Mouse (Mus musculus) small intestine, adult 2 months (tissue): ENCODE data around the gene C4b. TPM values are rescaled to one million over a fixed set of nuclear protein-coding genes. Genes with fewer than 3 reads are reported as not detected.
"Not testable (repeated sequence)": the region's sequence is repeated elsewhere in the genome, so short reads cannot be mapped to it uniquely, and the experiment has no call there.

Experiments used
- H3K27ac ChIP-seq: fragments of 200-500 bp; 2 replicates; pipeline ENCODE4 v1.5.1; 2012; ENCODE audit warnings: low read depth, low read length, control low read depth, inconsistent platforms; ENCODE audit not compliant: insufficient read depth
- H3K27me3 ChIP-seq: fragments of 200-500 bp; 2 replicates; pipeline ENCODE4 v1.6.1; 2012; ENCODE audit warnings: mild to moderate bottlenecking, moderate library complexity, low read length, inconsistent platforms; ENCODE audit not compliant: control insufficient read depth, insufficient read depth
- H3K36me3 ChIP-seq: fragments of 200-500 bp; 2 replicates; pipeline ENCODE4 v1.6.1; 2012; ENCODE audit warnings: mild to moderate bottlenecking, low read length, control low read depth, inconsistent platforms; ENCODE audit not compliant: control insufficient read depth, insufficient read depth
- H3K4me1 ChIP-seq: fragments of 200-500 bp; 2 replicates; pipeline ENCODE4 v1.6.1; 2012; ENCODE audit warnings: low read length, inconsistent platforms, mixed read lengths; ENCODE audit not compliant: control insufficient read depth, insufficient read depth, insufficient read length
- H3K4me3 ChIP-seq: fragments of 200-500 bp; 2 replicates; pipeline ENCODE4 v1.5.1; 2012; ENCODE audit warnings: low read depth, mild to moderate bottlenecking, control low read depth, inconsistent platforms, low read length, moderate library complexity
- CTCF ChIP-seq: fragments of 200-500 bp; IDR thresholded peaks from 2 replicates; pipeline ENCODE4 v1.5.1; 2012; ENCODE audit warnings: low read depth, mild to moderate bottlenecking, control low read depth, inconsistent platforms, low read length, moderate library complexity, mixed read lengths; ENCODE audit not compliant: insufficient replicate concordance, insufficient read length; ENCODE audit errors: extremely low read depth
- POLR2A ChIP-seq: fragments of 200-500 bp; IDR thresholded peaks from 2 replicates; pipeline ENCODE4 v1.6.1; 2012; ENCODE audit warnings: low read depth, mild to moderate bottlenecking, control low read depth, inconsistent platforms, low read length, moderate library complexity
- WGBS: fragments of 180-500 bp; shearing (Covaris S2); methylation state at CpG from one replicate; pipeline ENCODE4 v1.1.7; 2018; 5-methylcytosine and 5-hydroxymethylcytosine counted together
- polyA plus RNA-seq: library from polyadenylated mRNA; depleted of rRNA; stranded (reverse); fragments of >200 nt; gene quantifications from 2 replicates; pipeline ENCODE4 v1.2.3, GENCODE M21; 2012

The C4b gene
- polyA plus RNA-seq, 1 experiment, result 16.8 TPM

GRCm38 (mm10) chr17:34714181-34714907 is 29.3 kb downstream of the C4b start:
- H3K4me1 ChIP-seq, H3K27me3 ChIP-seq, H3K36me3 ChIP-seq, H3K27ac ChIP-seq, H3K4me3 ChIP-seq: not testable (repeated sequence)
- 77% methylated on average over 9 of the region's 9 CpGs for WGBS

GRCm38 (mm10) chr17:34712951-34713350 is 30.7 kb downstream of the C4b start:
- 13% methylated on average over 6 of the region's 6 CpGs for WGBS
- H3K4me1 ChIP-seq, result no peaks in the 10 kb centered on the region
- no peaks in the 10 kb centered on the region for H3K27me3 ChIP-seq
- TF ChIP-seq POLR2A, result no peak
- TF ChIP-seq CTCF, result peak; percentile 39; the same call in 1 of the 2 replicates
- no peak overlapping the region for H3K4me3 ChIP-seq
- no peaks in the 10 kb centered on the region for H3K36me3 ChIP-seq
- H3K27ac ChIP-seq, result no peak overlapping the region

GRCm38 (mm10) chr17:34706476-34706875 is 37.2 kb downstream of the C4b start:
- not testable (repeated sequence) for H3K4me1 ChIP-seq, H3K4me3 ChIP-seq, H3K27me3 ChIP-seq, H3K27ac ChIP-seq, H3K36me3 ChIP-seq
- 82% methylated on average over 2 of the region's 2 CpGs for WGBS

GRCm38 (mm10) chr17:34700671-34701071 is 43.0 kb downstream of the C4b start:
- Histone ChIP-seq H3K27ac (no peak overlapping the region), H3K4me1 (no peaks in the 10 kb centered on the region), H3K27me3 (no peaks in the 10 kb centered on the region), H3K36me3 (no peaks in the 10 kb centered on the region), H3K4me3 (no peak overlapping the region)
- 58% methylated on average over 2 of the region's 2 CpGs for WGBS
- no peak for TF ChIP-seq POLR2A
- TF ChIP-seq CTCF, result no peak

GRCm38 (mm10) chr17:34699575-34700408 is 43.9 kb downstream of the C4b start:
- Histone ChIP-seq H3K36me3 (no peaks in the 10 kb centered on the region), H3K27me3 (no peaks in the 10 kb centered on the region), H3K4me3 (no peak overlapping the region), H3K27ac (no peak overlapping the region), H3K4me1 (no peaks in the 10 kb centered on the region)
- TF ChIP-seq CTCF (no peak), POLR2A (no peak)
- 59% methylated on average over 14 of the region's 14 CpGs for WGBS

- no peak overlapping the region for H3K27ac ChIP-seq
- H3K4me1 ChIP-seq, result no peaks in the 10 kb centered on the region
- TF ChIP-seq CTCF (no peak), POLR2A (no peak)
- WGBS, result 74% methylated on average over 7 of the region's 7 CpGs
- H3K27me3 ChIP-seq, result no peaks in the 10 kb centered on the region
- no peaks in the 10 kb centered on the region for H3K36me3 ChIP-seq
- no peak overlapping the region for H3K4me3 ChIP-seq
Observed at GRCm38 (mm10) chr17:34692906-34693305, 50.8 kb downstream of the C4b start.

- Histone ChIP-seq H3K36me3 (no peaks in the 10 kb centered on the region), H3K27me3 (no peaks in the 10 kb centered on the region), H3K27ac (no peak overlapping the region), H3K4me3 (no peak overlapping the region), H3K4me1 (peaks cover 4% of the 10 kb centered on the region)
- TF ChIP-seq POLR2A (no peak), CTCF (no peak)
- 40% methylated on average over 4 of the region's 4 CpGs for WGBS
Observed at GRCm38 (mm10) chr17:34690458-34690857, 53.2 kb downstream of the C4b start.
